Mouse (Mus musculus): ENCODE data around the gene Scd1. TPM values are rescaled to one million over a fixed set of nuclear protein-coding genes. Genes with fewer than 3 reads are reported as not detected.

Scd1 gene
- polyA plus RNA-seq, 1 experiment from 2014 or later = 2.8 TPM

GRCm38 (mm10) chr19:44408595-44408994 is 916 bp upstream of the Scd1 start:
- no peaks in the 10 kb centered on the region for H3K9me3 ChIP-seq (replicated peaks; ENCODE audit: control insufficient read depth, low read length)
- H3K9ac ChIP-seq (ENCODE audit: low read length) = peak overlapping the region; percentile 64; the same call in 1 of the 2 replicates
- DNase-seq (ENCODE audit: low spot score) (no peak), ATAC-seq (no peak)
- peaks cover 4% of the 10 kb centered on the region for H3K4me1 ChIP-seq (ENCODE audit: control insufficient read depth, insufficient read depth, low read length)
- H3K4me2 ChIP-seq (ENCODE audit: low read length) = peak overlapping the region; percentile 94
- H3K36me3 ChIP-seq (ENCODE audit: control insufficient read depth, insufficient read depth, low read length) = no peaks in the 10 kb centered on the region
- H3K27me3 ChIP-seq (replicated peaks; ENCODE audit: control insufficient read depth, insufficient read depth, low read length) = no peaks in the 10 kb centered on the region
- no peak overlapping the region for H3K27ac ChIP-seq (ENCODE audit: low read depth, low read length)
- WGBS = 82% methylated on average over 4 of the region's 4 CpGs
- H3K4me3 ChIP-seq (ENCODE audit: low read depth, low read length) = peak overlapping the region; percentile 49

DNA sequence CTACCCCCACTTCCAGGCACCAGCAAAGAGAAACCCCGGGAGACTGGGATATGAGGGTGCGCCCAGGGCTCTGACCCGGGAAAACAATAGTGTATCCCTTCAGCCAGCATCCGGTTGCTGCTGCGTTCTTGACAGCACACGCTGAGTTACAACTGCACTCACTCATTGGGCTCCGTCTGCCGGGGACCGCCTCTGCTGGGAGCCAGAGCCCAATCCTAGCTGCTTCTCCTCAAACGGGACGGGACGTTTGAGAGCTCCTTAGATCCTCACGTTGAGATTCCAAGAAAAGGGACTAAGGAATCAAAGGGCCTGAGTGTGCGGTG is 505 bp upstream of the Scd1 start:
- Histone ChIP-seq H3K4me3 (ENCODE audit: low read depth, low read length) (peak overlapping the region; percentile 49), H3K4me1 (ENCODE audit: control insufficient read depth, insufficient read depth, low read length) (peaks cover 4% of the 10 kb centered on the region), H3K9ac (ENCODE audit: low read length) (peak overlapping the region; percentile 64), H3K4me2 (ENCODE audit: low read length) (peak overlapping the region; percentile 94), H3K9me3 (replicated peaks; ENCODE audit: control insufficient read depth, low read length) (no peaks in the 10 kb centered on the region), H3K27ac (ENCODE audit: low read depth, low read length) (peak overlapping the region; percentile 27; the same call in 1 of the 2 replicates), H3K36me3 (ENCODE audit: control insufficient read depth, insufficient read depth, low read length) (no peaks in the 10 kb centered on the region), H3K27me3 (replicated peaks; ENCODE audit: control insufficient read depth, insufficient read depth, low read length) (no peaks in the 10 kb centered on the region)
- peak; percentile 85 for ATAC-seq
- under 1% methylated on average over 14 of the region's 14 CpGs for WGBS
- DNase-seq (ENCODE audit: low spot score) = peak; percentile 66

DNA sequence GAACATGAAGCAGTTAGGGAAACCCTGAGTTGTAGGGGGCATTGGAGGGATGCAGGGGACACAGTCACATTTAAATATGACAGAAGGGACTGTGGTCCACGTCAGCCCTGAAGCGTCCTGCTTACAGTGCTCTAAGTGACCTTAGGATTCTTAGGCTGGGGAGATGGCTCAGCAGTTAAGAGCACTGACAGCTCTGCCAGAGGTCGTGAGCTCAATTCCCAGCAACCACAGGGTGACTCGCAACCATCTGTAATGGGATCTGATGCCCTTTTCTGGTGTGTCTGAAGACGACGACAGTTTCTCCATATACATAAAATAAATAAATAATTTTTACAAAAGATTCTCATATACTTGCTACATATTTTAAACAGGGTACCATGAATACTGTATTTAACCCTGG is 4.1 kb downstream of the Scd1 start:
- Histone ChIP-seq H3K4me3 (ENCODE audit: low read depth, low read length) (no peak overlapping the region), H3K9me3 (replicated peaks; ENCODE audit: control insufficient read depth, low read length) (no peaks in the 10 kb centered on the region), H3K9ac (ENCODE audit: low read length) (no peak overlapping the region), H3K27ac (ENCODE audit: low read depth, low read length) (no peak overlapping the region), H3K4me2 (ENCODE audit: low read length) (no peak overlapping the region), H3K4me1 (ENCODE audit: control insufficient read depth, insufficient read depth, low read length) (peaks cover 4% of the 10 kb centered on the region), H3K27me3 (replicated peaks; ENCODE audit: control insufficient read depth, insufficient read depth, low read length) (no peaks in the 10 kb centered on the region), H3K36me3 (ENCODE audit: control insufficient read depth, insufficient read depth, low read length) (peaks cover 5% of the 10 kb centered on the region; the same call in 1 of the 2 replicates)
- ATAC-seq = no peak
- WGBS = 89% methylated on average over 6 of the region's 6 CpGs
- no peak for DNase-seq (ENCODE audit: low spot score)

DNA sequence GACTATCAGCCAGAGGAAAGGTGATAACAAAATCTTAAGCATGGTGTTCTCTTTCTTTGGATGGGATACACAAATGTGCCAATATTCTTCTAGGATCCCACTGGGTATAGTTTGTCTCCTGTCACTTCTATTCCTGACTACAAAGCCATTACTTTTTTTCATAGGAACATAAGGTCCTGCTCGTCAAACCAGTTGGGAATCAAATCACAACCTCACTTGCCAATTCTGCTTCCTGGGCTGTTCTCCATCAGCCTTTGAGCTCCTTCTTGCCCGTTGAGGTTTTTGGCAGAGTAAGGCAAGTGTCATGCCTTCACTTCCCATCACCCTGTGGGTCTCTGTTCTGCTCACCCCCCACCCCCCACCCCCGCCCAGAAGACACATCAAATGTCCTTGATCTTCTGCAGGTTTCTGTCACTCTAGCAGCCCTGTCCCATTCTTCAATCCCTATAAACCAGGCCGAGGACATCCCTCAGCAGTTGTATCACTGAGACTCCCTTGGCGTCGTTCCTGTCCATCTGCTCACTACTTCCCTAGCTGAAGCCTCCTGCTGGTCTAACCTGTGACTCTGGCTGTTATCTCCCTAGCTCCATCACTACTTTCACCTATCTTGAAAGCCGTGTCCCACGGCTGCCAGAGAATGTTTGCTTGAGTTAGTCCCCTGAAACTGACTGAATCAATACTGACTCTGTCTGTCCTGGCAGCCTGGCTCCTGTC is 7.0 kb downstream of the Scd1 start:
- Histone ChIP-seq H3K27ac (ENCODE audit: low read depth, low read length) (no peak overlapping the region), H3K4me2 (ENCODE audit: low read length) (no peak overlapping the region), H3K9me3 (replicated peaks; ENCODE audit: control insufficient read depth, low read length) (no peaks in the 10 kb centered on the region), H3K4me1 (ENCODE audit: control insufficient read depth, insufficient read depth, low read length) (no peaks in the 10 kb centered on the region), H3K4me3 (ENCODE audit: low read depth, low read length) (no peak overlapping the region), H3K27me3 (replicated peaks; ENCODE audit: control insufficient read depth, insufficient read depth, low read length) (no peaks in the 10 kb centered on the region), H3K36me3 (ENCODE audit: control insufficient read depth, insufficient read depth, low read length) (peaks cover 11% of the 10 kb centered on the region; the same call in 1 of the 2 replicates), H3K9ac (ENCODE audit: low read length) (no peak overlapping the region)
- peak; percentile 10 for DNase-seq (ENCODE audit: low spot score)
- ATAC-seq = no peak
- WGBS = 83% methylated on average over 8 of the region's 8 CpGs

DNA sequence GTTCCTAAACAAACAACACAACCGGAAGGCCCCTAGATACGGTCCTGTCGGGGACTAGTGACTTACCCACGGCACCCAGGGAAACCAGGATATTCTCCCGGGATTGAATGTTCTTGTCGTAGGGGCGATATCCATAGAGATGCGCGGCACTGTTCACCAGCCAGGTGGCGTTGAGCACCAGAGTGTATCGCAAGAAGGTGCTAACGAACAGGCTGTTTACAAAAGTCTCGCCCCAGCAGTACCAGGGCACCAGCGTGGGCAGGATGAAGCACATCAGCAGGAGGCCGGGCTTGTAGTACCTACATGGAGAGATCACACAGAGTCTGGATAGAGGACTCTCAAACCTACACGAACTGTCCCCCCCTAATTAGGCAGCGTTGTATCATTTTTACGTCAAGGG is 7.6 kb downstream of the Scd1 start:
- H3K36me3 ChIP-seq (ENCODE audit: control insufficient read depth, insufficient read depth, low read length) = peaks cover 11% of the 10 kb centered on the region; the same call in 1 of the 2 replicates

DNA sequence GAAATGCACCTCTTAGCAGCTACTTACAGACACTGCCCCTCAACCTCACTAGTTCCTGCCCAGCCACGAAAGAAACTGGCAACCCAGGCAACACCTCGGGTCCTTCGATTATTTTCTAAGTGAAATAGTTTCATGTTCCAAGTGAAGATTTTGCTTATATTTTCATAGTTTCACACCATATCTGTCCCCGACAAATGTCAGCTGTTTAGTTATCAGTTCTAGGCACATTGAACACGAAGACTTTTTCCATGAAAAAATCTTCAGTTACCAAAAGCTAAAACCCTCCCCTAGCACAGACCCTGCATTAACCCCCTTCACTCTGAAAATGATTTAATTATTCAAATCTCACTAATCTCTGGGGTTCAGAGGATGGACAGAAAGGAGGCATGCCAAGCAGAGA is 10.9 kb downstream of the Scd1 start:
- 91% methylated on average over 5 of the region's 5 CpGs for WGBS
- Histone ChIP-seq H3K9me3 (replicated peaks; ENCODE audit: control insufficient read depth, low read length) (no peaks in the 10 kb centered on the region), H3K4me2 (ENCODE audit: low read length) (no peak overlapping the region), H3K27me3 (replicated peaks; ENCODE audit: control insufficient read depth, insufficient read depth, low read length) (no peaks in the 10 kb centered on the region), H3K4me1 (ENCODE audit: control insufficient read depth, insufficient read depth, low read length) (no peaks in the 10 kb centered on the region), H3K4me3 (ENCODE audit: low read depth, low read length) (no peak overlapping the region), H3K9ac (ENCODE audit: low read length) (no peak overlapping the region), H3K36me3 (ENCODE audit: control insufficient read depth, insufficient read depth, low read length) (peaks cover 11% of the 10 kb centered on the region; the same call in 1 of the 2 replicates), H3K27ac (ENCODE audit: low read depth, low read length) (no peak overlapping the region)
- DNase-seq (ENCODE audit: low spot score) (no peak), ATAC-seq (no peak)

More for the DNA sequence above, 7.6 kb downstream of the Scd1 start:
- Histone ChIP-seq H3K27ac (ENCODE audit: low read depth, low read length) (no peak overlapping the region), H3K4me3 (ENCODE audit: low read depth, low read length) (no peak overlapping the region), H3K4me2 (ENCODE audit: low read length) (no peak overlapping the region), H3K27me3 (replicated peaks; ENCODE audit: control insufficient read depth, insufficient read depth, low read length) (no peaks in the 10 kb centered on the region), H3K9me3 (replicated peaks; ENCODE audit: control insufficient read depth, low read length) (no peaks in the 10 kb centered on the region), H3K9ac (ENCODE audit: low read length) (no peak overlapping the region), H3K4me1 (ENCODE audit: control insufficient read depth, insufficient read depth, low read length) (no peaks in the 10 kb centered on the region)
- ATAC-seq (no peak), DNase-seq (ENCODE audit: low spot score) (no peak)
- WGBS = 92% methylated on average over 18 of the region's 18 CpGs

DNA sequence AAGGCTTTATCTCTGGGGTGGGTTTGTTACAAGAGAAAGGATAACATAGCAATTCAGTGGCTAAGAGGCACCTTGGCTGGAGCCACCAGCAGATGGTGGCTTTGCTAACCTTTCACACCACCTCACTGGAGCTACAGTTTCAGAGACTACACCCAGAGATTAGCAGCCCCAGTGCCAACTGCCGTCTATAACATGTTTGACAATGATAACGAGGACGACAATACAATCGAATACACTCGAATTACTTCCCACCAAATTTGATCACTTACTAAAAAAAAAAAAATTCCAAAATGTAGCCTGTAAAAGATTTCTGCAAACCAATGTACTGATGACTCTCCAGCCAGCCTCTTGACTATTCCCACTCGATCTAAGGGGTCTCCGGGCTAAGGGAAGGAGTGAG is 12.7 kb downstream of the Scd1 start:
- H3K4me2 ChIP-seq (ENCODE audit: low read length) = no peak overlapping the region
- H3K27ac ChIP-seq (ENCODE audit: low read depth, low read length) = no peak overlapping the region
- no peaks in the 10 kb centered on the region for H3K27me3 ChIP-seq (replicated peaks; ENCODE audit: control insufficient read depth, insufficient read depth, low read length)
- H3K36me3 ChIP-seq (ENCODE audit: control insufficient read depth, insufficient read depth, low read length) = peaks cover 11% of the 10 kb centered on the region; the same call in 1 of the 2 replicates
- no peaks in the 10 kb centered on the region for H3K9me3 ChIP-seq (replicated peaks; ENCODE audit: control insufficient read depth, low read length)
- no peak for DNase-seq (ENCODE audit: low spot score)
- ATAC-seq = no peak
- H3K4me1 ChIP-seq (ENCODE audit: control insufficient read depth, insufficient read depth, low read length) = no peaks in the 10 kb centered on the region
- 86% methylated on average over 7 of the region's 7 CpGs for WGBS
- H3K4me3 ChIP-seq (ENCODE audit: low read depth, low read length) = no peak overlapping the region
- H3K9ac ChIP-seq (ENCODE audit: low read length) = no peak overlapping the region

GRCm38 (mm10) chr19:44393962-44394422 is 13.7 kb downstream of the Scd1 start:
- 81% methylated on average over 5 of the region's 5 CpGs for WGBS
- no peak overlapping the region for H3K27ac ChIP-seq (ENCODE audit: low read depth, low read length)
- no peak overlapping the region for H3K4me2 ChIP-seq (ENCODE audit: low read length)
- no peak overlapping the region for H3K4me3 ChIP-seq (ENCODE audit: low read depth, low read length)
- ATAC-seq (no peak), DNase-seq (ENCODE audit: low spot score) (no peak)
- no peaks in the 10 kb centered on the region for H3K4me1 ChIP-seq (ENCODE audit: control insufficient read depth, insufficient read depth, low read length)
- H3K36me3 ChIP-seq (ENCODE audit: control insufficient read depth, insufficient read depth, low read length) = 0 out of 2 replicates have a peak, but pooled peaks cover 6% of the 10 kb centered on the region
- no peaks in the 10 kb centered on the region for H3K9me3 ChIP-seq (replicated peaks; ENCODE audit: control insufficient read depth, low read length)
- no peak overlapping the region for H3K9ac ChIP-seq (ENCODE audit: low read length)
- no peaks in the 10 kb centered on the region for H3K27me3 ChIP-seq (replicated peaks; ENCODE audit: control insufficient read depth, insufficient read depth, low read length)

DNA sequence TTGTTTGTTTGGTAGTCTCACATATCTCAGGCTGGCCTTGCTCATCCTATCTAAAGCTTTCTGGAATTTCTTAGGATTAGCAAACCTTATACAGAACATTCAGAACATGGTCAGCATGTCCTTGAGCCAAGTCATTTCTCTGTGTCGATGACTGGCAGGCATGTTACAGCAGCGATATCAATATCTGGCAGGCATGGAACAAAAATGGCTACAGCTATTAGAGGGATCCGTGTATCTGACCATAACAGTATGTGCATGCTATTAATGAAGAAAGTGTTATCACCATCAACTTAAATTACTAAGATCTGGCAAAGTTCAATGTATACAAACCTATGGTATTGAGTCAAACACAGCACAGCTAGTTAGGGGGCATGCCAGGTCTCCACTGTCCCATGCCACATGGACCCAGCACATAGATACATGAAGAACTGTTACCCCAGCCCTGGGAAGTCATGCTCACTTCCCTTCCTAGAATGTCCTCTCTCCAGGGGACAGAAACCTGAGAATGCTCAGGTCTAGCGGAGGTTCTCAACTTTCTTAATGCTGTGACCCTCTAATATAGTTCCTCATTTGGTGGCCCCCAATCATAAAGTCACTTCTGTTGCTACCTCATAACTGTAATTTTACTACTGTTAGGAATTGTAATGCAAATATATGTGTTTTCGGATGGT is 15.2 kb downstream of the Scd1 start:
- ATAC-seq = no peak
- H3K36me3 ChIP-seq (ENCODE audit: control insufficient read depth, insufficient read depth, low read length) = 0 out of 2 replicates have a peak, but pooled peaks cover 6% of the 10 kb centered on the region
- 88% methylated on average over 5 of the region's 5 CpGs for WGBS

More for the DNA sequence above, 15.2 kb downstream of the Scd1 start:
- 0 out of 2 replicates have a peak, but pooled peaks cover 2% of the 10 kb centered on the region for H3K4me1 ChIP-seq (ENCODE audit: control insufficient read depth, insufficient read depth, low read length)
- no peak for DNase-seq (ENCODE audit: low spot score)
- no peak overlapping the region for H3K9ac ChIP-seq (ENCODE audit: low read length)
- no peaks in the 10 kb centered on the region for H3K27me3 ChIP-seq (replicated peaks; ENCODE audit: control insufficient read depth, insufficient read depth, low read length)
- H3K9me3 ChIP-seq (replicated peaks; ENCODE audit: control insufficient read depth, low read length) = no peaks in the 10 kb centered on the region
- no peak overlapping the region for H3K4me2 ChIP-seq (ENCODE audit: low read length)
- no peak overlapping the region for H3K4me3 ChIP-seq (ENCODE audit: low read depth, low read length)
- no peak overlapping the region for H3K27ac ChIP-seq (ENCODE audit: low read depth, low read length)

All from forebrain, embryonic 14.5 days (tissue).